Mouse (Mus musculus): ENCODE measurements around the gene Hsp90ab1. TPM values are rescaled to one million over a fixed set of nuclear protein-coding genes. Genes with fewer than 3 reads are reported as not detected.

The Hsp90ab1 gene
- total RNA-seq, 4 experiments from 2014 or later: 1,476 to 1,616 (median 1,547) TPM

DNA sequence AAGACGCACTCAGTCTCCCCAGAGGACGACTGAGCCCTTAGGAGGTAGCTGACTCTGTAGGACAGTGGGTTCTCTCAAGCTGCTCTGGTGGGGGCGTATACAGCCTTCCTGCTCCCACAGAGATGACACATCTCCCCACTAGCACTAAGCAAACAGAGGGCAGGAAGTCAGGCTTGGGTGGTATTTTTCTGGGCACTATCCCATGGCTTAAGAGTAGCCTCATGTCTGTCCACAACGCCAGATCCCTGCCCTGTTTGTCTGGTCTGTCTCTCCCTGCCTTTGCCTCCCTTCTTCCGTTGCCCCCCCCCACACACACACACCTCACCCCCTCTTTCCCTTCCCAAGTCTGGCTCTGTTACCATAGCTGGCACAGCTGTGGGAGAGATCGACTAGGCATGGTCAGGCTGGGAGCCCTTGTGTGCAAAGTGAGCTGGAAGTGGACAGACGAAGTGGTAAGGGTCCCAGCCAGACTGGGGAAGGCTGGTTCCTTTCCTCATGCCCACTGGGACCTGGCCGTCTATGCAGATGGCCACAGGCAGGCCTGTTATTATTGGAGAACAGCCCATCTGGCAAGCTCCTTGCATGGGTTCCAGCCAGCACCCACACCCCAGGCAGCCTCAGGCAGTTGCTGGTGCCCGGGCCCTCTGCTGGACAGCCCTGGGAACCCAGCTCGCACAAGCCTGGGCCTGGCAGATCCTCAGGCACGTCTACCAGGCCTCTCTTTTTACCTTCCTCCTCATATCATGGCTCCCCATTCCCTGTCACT is 23.7 kb upstream of the Hsp90ab1 start:
- no peak for DNase-seq (ENCODE audit: low spot score in 2 of 2)

DNA sequence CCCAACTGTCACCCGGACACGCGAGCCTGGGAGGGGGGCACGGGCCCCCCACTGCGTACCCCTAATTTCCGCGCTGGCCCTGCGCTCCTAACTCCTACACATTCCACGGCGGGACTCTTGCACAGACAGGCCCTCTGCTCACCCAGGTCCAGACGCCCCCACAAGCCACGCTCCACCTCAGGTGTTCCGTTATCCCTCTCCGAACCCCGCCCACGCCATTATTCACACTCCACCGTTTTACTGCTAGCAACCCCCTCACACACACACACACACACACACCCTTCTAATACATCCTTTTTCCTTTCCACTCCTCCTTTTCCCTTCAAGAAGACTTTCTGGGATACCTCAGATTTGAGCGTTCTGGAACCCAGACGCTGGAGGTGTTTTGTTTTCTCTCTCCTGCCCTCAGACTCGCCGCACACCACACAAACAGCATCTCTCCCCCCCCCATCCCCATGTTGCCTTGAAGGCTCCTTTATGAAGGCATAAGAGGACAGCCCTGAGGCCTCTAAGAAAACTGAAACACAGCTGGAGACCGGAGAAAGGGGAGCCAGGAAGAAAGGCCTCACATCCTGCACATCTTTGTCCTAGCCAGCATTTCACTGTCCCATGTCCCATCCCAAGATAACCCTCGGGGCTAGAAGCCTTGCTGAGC is 22.8 kb upstream of the Hsp90ab1 start:
- no peak for DNase-seq (ENCODE audit: low spot score in 2 of 2)

DNA sequence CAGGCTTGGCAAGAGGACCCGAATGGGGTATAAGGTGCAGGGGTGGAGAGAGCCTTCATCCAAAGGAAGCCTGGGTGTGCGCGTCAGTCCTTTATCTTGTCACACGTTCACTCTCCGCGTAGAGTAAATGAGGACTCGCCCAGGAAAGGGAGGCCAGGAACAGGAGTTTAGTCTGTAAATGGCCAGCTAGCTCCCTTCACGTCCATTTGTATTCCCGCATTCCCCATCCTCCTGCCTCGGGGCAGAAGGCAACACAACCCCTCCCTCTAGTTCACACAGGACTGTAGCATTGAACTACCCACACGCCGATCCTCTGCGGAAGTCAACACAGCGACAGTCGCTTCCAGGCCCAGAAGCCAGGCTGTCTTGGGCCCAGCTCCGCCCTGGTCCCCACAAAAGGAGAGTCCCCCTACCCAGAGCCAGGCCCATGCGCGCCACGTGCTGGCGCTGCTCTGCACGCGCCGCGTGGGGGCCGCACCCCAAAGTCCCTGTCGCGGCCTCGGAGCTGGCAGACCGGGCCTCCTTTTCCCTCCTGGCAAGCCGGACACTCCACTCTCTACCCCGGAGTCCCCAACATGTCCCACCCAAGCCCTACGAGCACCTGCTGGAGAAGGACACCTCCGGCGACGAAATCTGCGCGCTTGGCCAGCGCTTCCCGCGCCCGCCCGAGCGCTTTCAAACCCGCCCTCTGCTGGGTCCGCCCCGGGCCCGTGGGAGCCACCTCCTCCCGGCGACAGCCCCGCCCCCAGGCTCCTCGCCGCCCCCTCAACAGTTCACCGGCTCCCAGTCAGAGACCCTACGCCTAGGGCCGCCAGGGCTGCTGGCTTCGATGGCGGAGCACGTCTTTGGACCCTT is 22.0 kb upstream of the Hsp90ab1 start:
- no peak for DNase-seq (ENCODE audit: low spot score in 2 of 2)

DNA sequence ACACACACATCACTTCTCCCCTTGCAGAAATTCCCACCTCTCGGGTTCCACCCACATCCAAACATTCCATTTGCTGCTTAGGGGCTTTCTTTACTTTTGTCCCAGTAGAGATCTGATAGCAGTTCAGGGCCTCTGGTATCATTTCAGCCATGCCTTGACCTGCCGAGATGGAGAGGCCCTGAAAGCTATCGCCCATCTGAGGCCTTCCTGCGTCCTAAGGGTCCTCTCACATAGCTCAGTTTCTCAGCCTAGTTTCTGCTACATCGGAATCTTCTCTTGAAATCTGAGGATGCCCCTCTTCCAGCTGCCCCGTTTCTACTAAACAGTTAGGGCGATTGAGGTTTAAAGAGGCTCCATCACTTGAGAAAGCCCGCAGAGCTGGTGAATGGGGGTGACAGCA is 21.1 kb upstream of the Hsp90ab1 start:
- no peak for DNase-seq (ENCODE audit: low spot score in 2 of 2)

DNA sequence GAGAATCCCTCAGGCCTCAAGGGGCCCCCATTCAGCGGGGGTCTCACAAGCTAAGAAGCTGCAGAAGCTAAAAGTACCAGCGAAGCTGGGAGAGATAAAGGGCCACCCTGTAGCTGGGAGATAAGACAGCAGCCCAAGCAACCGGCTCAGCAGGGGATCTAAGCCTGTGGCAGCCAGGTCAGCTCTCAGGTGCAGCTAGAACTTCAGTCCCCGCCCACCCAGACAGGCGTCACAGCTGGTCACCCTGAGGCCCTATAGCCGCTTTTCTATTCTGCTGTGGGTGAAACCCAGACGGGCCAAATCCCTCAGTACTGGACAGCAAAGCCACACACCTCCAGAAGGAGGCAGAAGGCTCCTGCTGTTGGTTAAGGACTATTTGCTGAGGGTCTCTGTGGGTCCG is 20.4 kb upstream of the Hsp90ab1 start:
- no peak for DNase-seq (ENCODE audit: low spot score in 2 of 2)

DNA sequence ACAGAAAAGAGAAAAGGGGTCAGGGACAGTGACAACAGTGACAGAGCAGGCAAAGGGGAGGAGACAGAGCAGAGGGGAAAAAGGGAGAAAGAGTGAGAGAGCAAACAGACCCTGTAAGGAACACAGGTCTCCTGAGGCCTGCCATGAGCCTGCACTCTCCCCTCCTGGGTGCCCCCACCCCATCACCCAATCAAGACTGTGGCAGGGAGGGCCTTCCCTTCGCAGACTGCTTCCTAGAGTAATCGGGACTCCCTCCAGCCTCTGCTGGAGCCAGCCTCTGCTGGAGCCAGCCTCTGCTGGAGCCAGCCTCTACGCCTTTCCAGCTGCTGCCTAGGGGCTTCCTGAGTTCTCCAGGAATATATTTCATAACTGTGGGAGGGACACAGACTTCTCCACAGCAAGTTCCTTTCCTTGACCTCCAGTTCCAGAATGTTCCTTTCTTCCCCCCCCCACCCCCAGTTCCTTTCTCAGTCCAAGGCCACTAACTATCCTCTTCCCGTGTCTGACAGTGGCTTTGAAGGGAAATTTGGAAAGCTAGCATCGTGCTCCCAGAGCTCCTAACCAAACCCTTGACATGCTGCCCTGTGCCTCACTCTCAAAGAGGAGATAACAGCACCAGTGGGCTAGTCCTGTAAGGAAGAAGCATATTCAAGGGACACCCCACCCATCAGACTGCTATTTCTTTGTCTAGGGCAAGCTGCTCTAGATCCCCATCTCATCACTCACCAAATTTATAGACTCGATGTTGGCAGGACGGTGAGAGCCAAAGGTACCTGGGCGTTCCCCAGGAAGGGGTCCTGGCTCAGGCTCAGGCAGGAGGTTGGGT is 19.7 kb upstream of the Hsp90ab1 start:
- DNase-seq (ENCODE audit: low spot score in 2 of 2): no peak

DNA sequence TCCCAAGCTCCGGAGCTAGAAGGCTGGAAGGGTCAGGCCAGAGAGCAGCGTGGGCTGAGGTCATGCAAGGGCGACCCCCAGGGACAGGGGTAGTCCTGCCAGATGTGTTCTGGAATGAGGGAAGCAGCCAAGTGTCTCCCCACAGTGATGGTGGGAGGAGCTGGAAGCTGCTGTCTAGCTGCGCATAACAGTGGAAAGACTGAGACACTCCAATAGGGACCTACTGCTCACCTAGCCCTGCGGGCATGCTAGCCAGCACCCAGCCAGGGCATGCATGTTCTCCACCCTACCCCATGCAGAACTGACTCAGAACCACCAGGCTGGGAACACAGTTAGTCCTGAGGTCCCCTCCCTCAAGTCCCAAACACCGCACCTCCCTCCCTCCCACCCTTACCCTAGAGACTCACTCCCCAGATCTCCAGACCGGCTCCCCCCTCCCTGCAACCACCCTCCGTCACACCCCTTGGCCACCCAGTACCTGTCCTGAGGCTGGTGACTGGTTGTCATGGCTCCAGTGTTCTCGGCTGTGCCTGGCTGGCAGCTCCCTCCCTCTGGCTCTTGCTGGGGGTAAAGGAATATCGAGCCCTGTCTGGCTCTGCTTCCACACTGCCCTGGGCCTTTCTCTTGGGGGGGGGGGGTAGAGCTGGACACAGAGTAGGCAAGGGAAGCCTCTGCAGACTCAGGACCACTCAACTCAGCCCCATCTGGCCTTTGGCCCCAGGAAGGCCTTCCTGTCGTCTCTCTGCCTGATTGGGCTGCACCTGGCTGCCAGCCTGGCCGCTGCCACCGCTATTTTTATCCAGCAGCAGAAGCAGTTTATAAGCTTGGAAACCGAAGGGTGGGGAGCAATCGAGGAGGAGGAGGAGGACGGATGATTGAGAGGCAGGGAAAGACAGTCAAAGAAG is 18.9 kb upstream of the Hsp90ab1 start:
- DNase-seq (ENCODE audit: low spot score in 2 of 2): no peak

DNA sequence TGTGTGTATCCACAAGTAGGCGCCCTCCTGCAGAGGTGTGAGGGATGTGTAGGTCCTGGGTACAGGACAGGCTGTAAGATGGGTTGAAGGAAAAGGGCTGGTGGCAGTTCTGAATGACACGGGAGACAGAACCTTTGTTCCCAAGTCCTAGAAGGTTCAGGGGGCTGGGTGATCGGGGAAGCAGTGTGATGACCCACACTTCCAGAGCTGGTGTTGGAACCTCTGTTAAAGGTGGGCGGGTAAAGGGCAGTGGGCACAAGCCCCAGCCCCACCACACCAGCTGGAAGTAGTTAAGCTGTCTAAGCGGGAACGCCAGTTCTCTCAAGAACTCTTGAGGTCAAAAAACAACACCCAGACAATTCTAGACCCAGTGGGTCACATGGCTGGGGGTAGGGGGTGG is 17.3 kb upstream of the Hsp90ab1 start:
- no peak for DNase-seq (ENCODE audit: low spot score in 2 of 2)

DNA sequence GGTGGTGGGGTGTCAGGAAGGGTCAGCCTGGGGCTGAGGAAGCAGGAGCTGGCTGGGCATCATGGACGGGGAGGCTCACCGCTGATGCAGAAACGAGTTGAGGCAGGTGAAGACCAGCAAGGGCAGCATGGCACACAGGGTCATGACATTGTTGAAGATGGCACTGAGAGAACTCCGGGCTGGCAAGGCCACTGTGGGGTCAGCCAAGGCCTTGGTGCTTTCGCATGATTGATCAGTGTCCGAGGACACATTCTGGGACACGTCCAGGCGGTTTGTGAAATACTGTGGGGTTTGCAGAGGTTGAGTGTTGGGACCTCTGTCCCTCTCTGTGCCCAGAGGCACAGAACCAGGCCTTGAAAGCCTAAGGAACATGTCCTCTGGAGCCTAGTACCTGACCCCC is 16.8 kb upstream of the Hsp90ab1 start:
- DNase-seq (ENCODE audit: low spot score in 2 of 2): no peak

DNA sequence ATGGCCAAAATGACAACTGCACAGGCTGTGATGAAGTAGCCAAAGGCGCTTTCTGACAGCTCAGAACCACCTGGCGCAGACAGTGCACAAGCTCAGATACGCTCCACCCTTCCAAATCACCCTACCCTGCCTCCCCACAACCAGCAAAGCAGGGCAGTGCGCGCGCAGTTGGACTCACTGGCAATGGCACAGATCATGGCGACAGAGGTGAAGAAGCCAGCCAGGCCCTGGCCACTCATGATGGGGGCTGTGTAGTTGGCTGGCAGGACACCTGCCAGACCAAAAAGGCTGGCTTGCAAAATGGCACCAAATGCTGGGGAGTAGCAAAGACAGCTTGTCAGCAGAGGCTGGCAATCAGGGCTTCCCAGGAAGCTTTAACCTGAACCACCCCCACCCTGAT is 16.2 kb upstream of the Hsp90ab1 start:
- DNase-seq (ENCODE audit: low spot score in 2 of 2): no peak

DNA sequence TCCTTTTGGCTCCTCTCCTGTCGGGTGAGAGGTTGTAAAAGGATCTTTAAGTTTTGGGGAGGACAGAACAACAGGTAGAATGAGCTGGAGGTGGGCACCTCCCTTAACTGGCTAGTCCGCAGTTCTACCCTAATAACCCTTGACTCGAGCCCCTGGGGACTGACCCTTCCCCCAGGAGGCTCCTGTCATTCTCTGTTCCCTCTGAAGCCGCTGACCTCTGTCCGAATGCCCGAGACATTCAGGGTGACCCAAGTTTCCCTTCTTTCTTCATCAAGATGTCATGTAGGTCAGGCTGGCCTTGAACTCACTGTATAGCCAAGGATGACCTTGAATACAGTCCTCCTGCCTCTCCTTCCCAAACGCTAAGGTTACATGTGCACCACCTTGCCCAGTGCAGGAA is 15.3 kb upstream of the Hsp90ab1 start:
- no peak for DNase-seq (ENCODE audit: low spot score in 2 of 2)

DNA sequence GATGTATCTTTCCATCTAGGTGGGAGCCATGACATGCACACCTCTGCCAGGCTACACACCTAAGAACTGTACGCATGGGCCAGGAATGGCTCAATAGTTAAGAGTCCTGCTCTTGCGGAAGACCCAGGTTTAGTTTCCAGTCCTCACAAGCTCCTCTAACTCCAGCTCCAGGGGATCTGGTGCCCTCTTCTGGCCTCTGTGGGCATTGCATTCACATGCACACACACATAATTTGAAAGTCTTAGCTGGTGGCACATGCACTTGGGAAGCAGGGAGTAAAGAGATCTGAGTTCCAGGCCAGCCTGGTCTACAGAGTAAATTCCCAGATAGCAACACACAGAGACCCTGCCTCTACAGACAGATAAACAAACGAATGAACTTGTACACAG is 13.4 kb upstream of the Hsp90ab1 start:
- DNase-seq (ENCODE audit: low spot score in 2 of 2): no peak

DNA sequence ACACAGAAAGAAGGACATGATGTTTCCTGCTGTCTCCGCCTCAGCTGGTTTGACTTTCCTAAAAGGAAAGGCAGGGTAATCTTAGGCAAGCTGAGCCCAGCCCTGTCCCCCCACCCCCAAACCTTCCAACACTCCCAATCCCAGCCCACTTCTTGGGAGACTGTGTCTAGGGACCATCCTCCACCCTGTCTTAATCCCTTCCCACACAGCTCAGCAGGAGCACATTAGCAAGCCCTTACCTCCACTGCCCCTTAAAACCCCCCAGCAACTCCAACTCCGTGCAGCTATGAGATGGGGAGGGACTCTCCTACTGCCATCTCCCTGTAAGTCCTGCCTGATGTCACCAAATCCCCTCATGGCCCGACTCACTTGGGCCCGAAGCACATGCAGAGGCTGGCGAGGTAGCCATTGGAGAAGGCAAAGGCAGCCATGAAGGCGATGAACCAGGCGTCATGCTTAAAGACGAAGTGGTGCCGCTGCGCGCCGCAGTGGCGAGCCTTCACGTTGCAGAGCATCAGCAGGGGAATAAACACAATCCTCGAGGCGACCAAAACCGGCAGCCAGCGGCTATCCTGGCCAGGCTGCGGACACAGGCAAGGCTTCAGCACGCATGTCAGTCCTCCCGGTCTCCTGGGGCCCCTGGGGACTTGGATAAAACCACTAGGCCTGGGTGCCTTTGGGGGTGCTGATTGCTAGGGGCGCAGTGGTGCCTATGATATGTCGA is 12.8 kb upstream of the Hsp90ab1 start:
- no peak for DNase-seq (ENCODE audit: low spot score in 2 of 2)

DNA sequence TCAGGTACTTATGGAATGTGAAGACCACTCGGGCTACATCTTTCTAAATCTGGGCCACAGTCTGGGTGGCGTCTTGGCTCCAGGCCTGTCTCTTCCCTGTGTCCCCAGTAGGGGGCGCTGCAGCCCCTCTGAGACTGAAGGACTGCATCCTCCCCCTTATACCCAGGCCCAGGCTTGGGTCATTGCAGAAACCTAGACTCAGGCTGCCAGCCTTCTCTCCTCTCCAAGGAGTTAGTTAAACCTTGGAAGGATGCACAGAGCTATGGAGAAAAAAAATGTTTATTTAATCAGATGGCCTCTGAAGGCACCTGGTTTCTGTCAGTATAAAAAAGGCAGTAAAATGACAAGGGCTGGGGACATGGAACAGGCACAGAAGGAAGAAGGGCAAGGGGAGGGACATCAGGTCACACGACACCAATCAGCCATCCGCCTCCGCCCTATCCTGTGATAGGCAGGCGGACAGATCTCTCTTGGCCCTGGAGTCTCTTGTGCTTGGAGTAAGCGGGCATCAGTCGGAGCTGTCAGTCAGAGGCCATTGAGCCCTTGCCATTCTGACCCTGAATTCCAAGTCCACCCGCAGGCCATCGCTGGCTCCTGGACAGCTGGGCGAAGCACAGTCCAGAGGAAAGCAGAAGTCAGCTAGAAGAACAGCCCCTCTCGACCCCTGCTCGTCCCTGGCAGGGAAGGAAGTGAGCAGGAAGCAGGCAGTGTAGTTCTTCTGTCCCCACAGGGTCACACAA is 12.0 kb upstream of the Hsp90ab1 start:
- DNase-seq (ENCODE audit: low spot score in 2 of 2): peak in 1 of 2 experiments; percentile 66

DNA sequence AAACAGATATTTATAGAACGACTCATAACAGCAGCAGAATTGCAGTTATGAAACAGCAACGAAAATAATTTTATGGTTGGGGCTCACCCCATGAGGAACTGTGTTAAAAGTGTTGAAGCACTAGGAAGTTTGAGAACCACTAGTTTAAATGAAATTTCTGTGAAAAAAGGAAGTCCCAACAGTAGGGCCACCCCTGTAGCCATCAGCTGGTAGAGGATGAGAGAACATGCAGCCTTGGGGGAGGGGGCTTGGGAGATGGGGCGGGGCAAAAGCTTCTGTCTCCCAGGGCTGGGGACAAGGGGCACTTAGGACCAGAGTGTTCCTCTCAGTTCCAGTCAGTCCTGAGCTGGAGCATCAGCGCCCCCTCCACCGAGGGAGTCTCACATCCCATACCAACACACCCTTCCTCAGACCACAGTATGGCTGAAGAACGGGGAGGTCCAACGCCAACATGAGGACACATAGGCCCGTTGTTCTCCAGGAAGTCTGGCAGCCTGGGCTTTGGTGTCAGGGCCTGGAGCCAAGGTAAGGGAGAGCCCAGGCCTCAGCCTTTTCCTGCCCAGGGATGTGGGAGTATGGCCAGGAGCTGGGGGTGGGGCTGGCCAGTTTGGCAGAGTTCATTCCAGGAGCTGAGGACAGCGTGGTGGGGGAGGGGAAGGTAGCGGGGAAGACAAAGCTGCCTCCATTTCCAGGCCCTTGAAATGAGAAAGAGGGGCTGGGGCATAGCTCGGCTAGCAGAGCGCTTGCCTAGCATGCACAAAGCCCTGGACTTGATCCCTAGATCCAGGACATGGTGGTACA is 11.2 kb upstream of the Hsp90ab1 start:
- DNase-seq (ENCODE audit: low spot score in 2 of 2): peak in 1 of 2 experiments; percentile 77

DNA sequence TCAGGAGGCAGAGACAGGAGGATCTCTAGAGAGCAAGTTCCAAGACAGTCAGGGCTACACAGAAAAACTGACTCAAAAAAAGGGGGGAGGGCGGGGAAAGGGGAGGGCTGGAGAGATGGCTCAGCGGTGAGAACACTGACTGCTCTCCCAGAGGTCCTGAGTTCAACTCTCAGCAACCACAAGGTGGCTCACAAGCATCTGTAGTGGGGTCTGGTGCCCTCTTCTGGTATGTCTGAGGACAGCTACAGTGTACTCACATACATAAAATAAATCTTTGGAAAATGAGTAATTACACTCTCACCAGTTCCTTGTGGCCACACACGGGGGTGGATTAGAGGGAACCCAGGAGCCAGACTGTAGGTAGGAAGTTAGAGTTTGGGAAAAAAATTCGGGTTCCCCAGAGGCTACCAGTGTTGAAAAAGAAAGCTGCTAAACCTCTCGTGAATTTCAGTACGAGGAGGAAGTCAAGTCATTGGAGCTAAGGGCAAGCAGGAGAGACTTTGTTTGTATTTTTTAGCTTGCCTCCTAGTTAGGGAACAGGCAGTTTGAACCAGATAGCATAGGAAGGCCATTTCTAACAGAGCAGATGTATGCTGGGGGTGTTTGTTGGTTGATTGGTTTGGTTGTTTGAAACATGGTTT is 9.8 kb upstream of the Hsp90ab1 start:
- DNase-seq (ENCODE audit: low spot score in 2 of 2): no peak

DNA sequence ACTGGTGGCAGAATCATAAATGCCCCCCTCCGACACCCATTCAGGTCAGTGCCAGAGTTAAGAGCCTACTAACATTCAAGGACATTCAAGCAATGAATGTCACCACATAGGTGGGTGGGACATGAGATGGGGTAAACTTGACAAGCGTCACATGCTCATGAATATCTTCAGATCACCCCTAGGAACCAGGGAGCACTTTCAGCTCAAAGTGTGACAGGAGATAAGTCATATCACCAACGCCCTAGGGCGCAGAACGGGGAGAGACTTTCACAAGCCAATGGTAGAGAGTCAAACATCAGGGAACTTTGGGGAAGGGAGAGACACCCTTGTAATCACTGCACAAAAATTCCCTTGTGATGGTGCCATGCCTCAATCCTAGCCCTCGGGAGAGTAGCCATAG is 9.1 kb upstream of the Hsp90ab1 start:
- no peak for DNase-seq (ENCODE audit: low spot score in 2 of 2)

DNA sequence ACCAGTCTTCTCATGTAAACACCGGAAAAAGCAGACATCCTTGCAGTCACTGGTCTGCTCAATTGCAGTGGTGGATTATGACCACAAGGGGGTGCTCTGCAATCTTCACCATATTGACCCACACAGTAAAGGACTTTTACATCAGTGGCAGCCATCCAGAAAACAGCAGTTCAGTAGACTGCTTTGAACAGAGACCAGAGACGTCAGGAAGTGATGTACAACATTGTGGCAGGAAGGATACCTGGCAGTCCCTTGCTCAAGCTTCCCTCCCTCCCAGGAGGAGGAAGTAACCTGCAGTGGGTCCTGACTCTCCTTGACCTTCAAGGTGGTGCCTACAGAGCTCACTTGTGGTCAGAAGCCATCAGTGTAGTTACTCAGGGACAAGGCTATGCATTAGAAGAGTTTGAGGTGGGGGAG is 8.5 kb upstream of the Hsp90ab1 start:
- DNase-seq (ENCODE audit: low spot score in 2 of 2): no peak
